Mouse (Mus musculus) G1E (cell line): ENCODE data around the gene Tet2.

Experiments
- CTCF ChIP-seq: IDR thresholded peaks from 2 replicates; pipeline ENCODE4 v1.5.1; 2012; ENCODE audit warnings: low read depth, low read length, inconsistent platforms, mixed read lengths
- GATA1 ChIP-seq: IDR thresholded peaks from 2 replicates; pipeline ENCODE4 v1.6.1; 2012; ENCODE audit warnings: borderline replicate concordance, low read length, inconsistent platforms, mixed read lengths
- GATA2 ChIP-seq: IDR thresholded peaks from 2 replicates; pipeline ENCODE4 v1.6.1; 2012; ENCODE audit warnings: low read depth, low read length, inconsistent platforms, borderline replicate concordance
- POLR2AphosphoS5 ChIP-seq: IDR thresholded peaks from 2 replicates; pipeline ENCODE4 v1.6.1; 2012; ENCODE audit warnings: low read depth, low read length, inconsistent platforms; ENCODE audit not compliant: insufficient replicate concordance
- TAL1 ChIP-seq: conservative IDR thresholded peaks from 2 replicates; pipeline ENCODE4 v1.6.1; 2012; ENCODE audit warnings: low read depth, low read length, inconsistent platforms, mixed read lengths

DNA sequence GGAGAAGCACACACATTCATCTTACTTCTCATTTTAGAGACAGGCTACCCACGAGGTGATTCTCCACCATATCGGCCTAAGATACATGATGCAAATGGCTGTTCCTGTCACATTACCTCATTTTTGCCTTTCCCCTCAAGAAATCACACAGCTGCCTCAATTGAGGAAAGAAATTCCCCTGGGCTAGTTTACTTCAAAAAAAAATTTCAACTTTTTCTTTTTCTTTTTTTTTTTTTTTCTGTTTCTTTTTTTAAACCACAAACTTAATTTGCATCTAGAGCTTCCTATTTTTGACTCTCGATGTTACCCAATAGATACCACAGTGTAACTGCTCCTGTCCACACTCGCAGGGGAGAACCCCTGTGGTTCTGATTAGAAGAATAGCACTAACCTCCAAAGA, 38.0 kb upstream of the Tet2 start:
- no peak for TF ChIP-seq CTCF
- no peak for TF ChIP-seq GATA1
- no peak for TF ChIP-seq POLR2AphosphoS5
- no peak for TF ChIP-seq GATA2
- TF ChIP-seq TAL1 = no peak
